In genomic region chrX:56821765-56822603, GRCm38 (mm10) we compare ENCODE assay signal across 9 mouse cellular contexts. TPM values are rescaled to one million over a fixed set of nuclear protein-coding genes. Genes with fewer than 3 reads are reported as not detected.
A peak's percentile ranks its signal among the peaks of the same experiment; 100 is the strongest.
DNase-seq lines count a peak whose midpoint lies in the region; ATAC-seq lines count a peak whose summit lies in the region.
"Had no signal": no experiment of that assay in that cellular context is flagged by ENCODE, and none has a peak within 500 bp of the region (broad histone marks: within the 10 kb centered on the region; RNA-seq: fewer than 3 reads in every experiment).

Map7d3 (minus strand) TSS chrX:56822326.

- DNase-seq in heart, adult 18-20 months = peak; percentile 10 to 27
- no peak for DNase-seq in heart, postnatal 25 days (ENCODE audit: low spot score)
- DNase-seq in embryonic facial prominence, embryonic 11.5 days (ENCODE audit: low spot score) = peak; percentile 54
- DNase-seq in heart, postnatal 14 days = peak; percentile 13 to 21
- DNase-seq in liver = peak; percentile 46
- peak; percentile 29 for DNase-seq in midbrain, embryonic 14.5 days
- no peak for DNase-seq in urinary bladder, postnatal 14 days (ENCODE audit: low spot score)

- 18% methylated on average over 34 of the region's 35 CpGs for WGBS in embryonic facial prominence, embryonic 11.5 days
- WGBS in midbrain, embryonic 14.5 days = 24% methylated on average over 35 of the region's 35 CpGs

- H3K9me3 ChIP-seq in embryonic facial prominence, embryonic 11.5 days (replicated peaks; ENCODE audit: control insufficient read depth, low read length) = no peaks in the 10 kb centered on the region
- no peaks in the 10 kb centered on the region for H3K9me3 ChIP-seq in midbrain, embryonic 14.5 days (ENCODE audit: control insufficient read depth, low read length)

- H3K27ac ChIP-seq in embryonic facial prominence, embryonic 11.5 days (replicated peaks; ENCODE audit: low read depth, low read length) = no peak within 1 kb of the TSS
- H3K27ac ChIP-seq in midbrain, embryonic 14.5 days (replicated peaks; ENCODE audit: low read depth, low read length) = no peak within 1 kb of the TSS

- peak within 1 kb of the TSS; percentile 37 for H3K4me3 ChIP-seq in embryonic facial prominence, embryonic 11.5 days (ENCODE audit: low read depth, low read length)
- H3K4me3 ChIP-seq in midbrain, embryonic 14.5 days (replicated peaks; ENCODE audit: low read depth, low read length) = peak within 1 kb of the TSS; percentile 34

- intact Hi-C loops in heart, postnatal 25 days (cut with DNase I) = no loop called here
- intact Hi-C loops in heart, postnatal 14 days (cut with DNase I) = no loop called here

- peak within 1 kb of the TSS; percentile 25 for H3K9ac ChIP-seq in embryonic facial prominence, embryonic 11.5 days (replicated peaks; ENCODE audit: low read length)
- H3K9ac ChIP-seq in midbrain, embryonic 14.5 days (replicated peaks; ENCODE audit: low read length) = no peak within 1 kb of the TSS

- peak within 1 kb of the TSS; percentile 58 for H3K4me2 ChIP-seq in embryonic facial prominence, embryonic 11.5 days (ENCODE audit: low read depth, low read length)
- peak within 1 kb of the TSS; percentile 61 for H3K4me2 ChIP-seq in midbrain, embryonic 14.5 days (ENCODE audit: low read length)

- no peaks in the 10 kb centered on the region for H3K36me3 ChIP-seq in embryonic facial prominence, embryonic 11.5 days (replicated peaks; ENCODE audit: control insufficient read depth, insufficient read depth, low read depth, low read length)
- no peaks in the 10 kb centered on the region for H3K36me3 ChIP-seq in midbrain, embryonic 14.5 days (ENCODE audit: control insufficient read depth, insufficient read depth, low read length)

- no peaks in the 10 kb centered on the region for H3K4me1 ChIP-seq in embryonic facial prominence, embryonic 11.5 days (ENCODE audit: control insufficient read depth, insufficient read depth, low read length)
- H3K4me1 ChIP-seq in midbrain, embryonic 14.5 days (ENCODE audit: control insufficient read depth, insufficient read depth, low read length) = no peaks in the 10 kb centered on the region

- ATAC-seq in embryonic facial prominence, embryonic 11.5 days (replicated peaks; ENCODE audit: insufficient number of reproducible peaks, low FRiP score, low TSS enrichment, low read depth) = peak; percentile 52; the same call in 1 of the 2 replicates
- peak; percentile 43; the same call in 1 of the 2 replicates for ATAC-seq in midbrain, embryonic 14.5 days (ENCODE audit: low FRiP score, low TSS enrichment)
- ATAC-seq in frontal cortex, adult (ENCODE audit: low TSS enrichment) = no peak

- no peaks in the 10 kb centered on the region for H3K27me3 ChIP-seq in embryonic facial prominence, embryonic 11.5 days (ENCODE audit: control insufficient read depth, insufficient read depth, low read length)
- no peaks in the 10 kb centered on the region for H3K27me3 ChIP-seq in midbrain, embryonic 14.5 days (ENCODE audit: control insufficient read depth, insufficient read depth, low read length)

RNA-seq across cellular contexts. Expression of gene Map7d3, which starts in this region (rescaled TPM):
- under 1 TPM; 0.22 to 0.28 TPM for total RNA-seq in heart, adult 18-20 months (2021)
- total RNA-seq in heart, postnatal 25 days (2021) = under 1 TPM; 0.50 to 0.73 TPM
- 1.9 and 2.0 TPM in 2 replicates for polyA plus RNA-seq in embryonic facial prominence, embryonic 11.5 days (2014; fragmentation: Nextera tagmentation; extraction: Ambion mirVana)
- 1 to 10 TPM in 1 of 2 experiments, under 1 TPM in 1; 0.78 to 1.3 TPM for total RNA-seq in heart, postnatal 14 days (2021)
- 0.22 and 0.66 TPM in 2 replicates for polyA plus RNA-seq in midbrain, embryonic 14.5 days (2014; fragmentation: Nextera tagmentation; extraction: Ambion mirVana)
- total RNA-seq: MEL had no signal

Comparison
In these comparisons a context has a peak if more than half of its experiments do, and no peak if none do; other contexts are left out.
1. DNase-seq: peak in embryonic facial prominence, embryonic 11.5 days (single experiment), heart, postnatal 14 days (2 of 2) and liver (single experiment); none in heart, postnatal 25 days (single experiment) and urinary bladder, postnatal 14 days (single experiment).
2. Peak in DNase-seq in heart, adult 18-20 months; RNA of the gene not detected or under 1 TPM.
3. Peak in DNase-seq, ATAC-seq, H3K4me3 ChIP-seq and H3K4me2 ChIP-seq in midbrain, embryonic 14.5 days; RNA of the gene not detected or under 1 TPM.